Mouse (Mus musculus): ENCODE measurements around the gene Samd4b. TPM values are rescaled to one million over a fixed set of nuclear protein-coding genes. Genes with fewer than 3 reads are reported as not detected.

The Samd4b gene
- total RNA-seq, 1 experiment = 30.3 TPM

- peak overlapping the region; percentile 69 for H3K27ac ChIP-seq (ENCODE audit: insufficient read depth, low read depth, low read length, poor library complexity, severe bottlenecking)
- H3K36me3 ChIP-seq (ENCODE audit: control insufficient read depth, insufficient read depth, low read length, poor library complexity, severe bottlenecking) = peaks cover 11% of the 10 kb centered on the region
- in situ Hi-C loops (cut with MboI; ENCODE audit: low sequenced_read_pairs in 2 of 2, unreplicated experiment in 2 of 2) = no loop called here
- TF ChIP-seq HCFC1 (IDR thresholded peaks at IDR 0.05; ENCODE audit: borderline replicate concordance, insufficient read depth, low read length) (no peak), ZC3H11A (IDR thresholded peaks at IDR 0.05; ENCODE audit: borderline replicate concordance, low read depth, low read length) (no peak), MAFK (IDR thresholded peaks at IDR 0.05; ENCODE audit: insufficient read depth, low read depth, low read length) (no peak), ZNF384 (IDR thresholded peaks at IDR 0.05; ENCODE audit: low read depth, low read length) (no peak), CHD2 (IDR thresholded peaks at IDR 0.05; ENCODE audit: low read depth, low read length) (no peak)
- peak overlapping the region; percentile 22; the same call in 1 of the 2 replicates for H3K9ac ChIP-seq (ENCODE audit: insufficient read depth, low read depth, low read length, poor library complexity, severe bottlenecking)
- DNase-seq (ENCODE audit: low read depth, low spot score) = peak; percentile 86
- H3K4me3 ChIP-seq (ENCODE audit: insufficient read depth in 1 of 2, low read depth in 1 of 2, low read length in 2 of 2, poor library complexity in 1 of 2, severe bottlenecking in 1 of 2) = no peak overlapping the region
- H3K9me3 ChIP-seq (ENCODE audit: control insufficient read depth, insufficient read depth, low read depth, low read length) = no peaks in the 10 kb centered on the region
- H3K4me1 ChIP-seq (ENCODE audit: control insufficient read depth in 2 of 2, insufficient read depth in 2 of 2, low read length in 2 of 2, poor library complexity in 1 of 2) = peaks cover 0 to 2% of the 10 kb centered on the region in 2 experiments; a peak in 1 of 4 replicates
These were observed 179.8 kb downstream of the Samd4b start for GRCm38 (mm10) chr7:28418096-28418670.

- H3K9me3 ChIP-seq (ENCODE audit: control insufficient read depth, insufficient read depth, low read depth, low read length) = no peaks in the 10 kb centered on the region
- H3K4me3 ChIP-seq (ENCODE audit: insufficient read depth in 1 of 2, low read depth in 1 of 2, low read length in 2 of 2, poor library complexity in 1 of 2, severe bottlenecking in 1 of 2) = no peak overlapping the region
- in situ Hi-C loops (cut with MboI; ENCODE audit: low sequenced_read_pairs in 2 of 2, unreplicated experiment in 2 of 2) = no loop called here
- no peak overlapping the region for H3K9ac ChIP-seq (ENCODE audit: insufficient read depth, low read depth, low read length, poor library complexity, severe bottlenecking)
- peaks cover 9% of the 10 kb centered on the region for H3K36me3 ChIP-seq (ENCODE audit: control insufficient read depth, insufficient read depth, low read length, poor library complexity, severe bottlenecking)
- TF ChIP-seq CHD2 (IDR thresholded peaks at IDR 0.05; ENCODE audit: low read depth, low read length) (no peak), ZNF384 (IDR thresholded peaks at IDR 0.05; ENCODE audit: low read depth, low read length) (no peak), MAFK (IDR thresholded peaks at IDR 0.05; ENCODE audit: insufficient read depth, low read depth, low read length) (no peak), HCFC1 (IDR thresholded peaks at IDR 0.05; ENCODE audit: borderline replicate concordance, insufficient read depth, low read length) (no peak), ZC3H11A (IDR thresholded peaks at IDR 0.05; ENCODE audit: borderline replicate concordance, low read depth, low read length) (no peak)
- H3K4me1 ChIP-seq (ENCODE audit: control insufficient read depth in 2 of 2, insufficient read depth in 2 of 2, low read length in 2 of 2, poor library complexity in 1 of 2) = peaks cover 0 to 2% of the 10 kb centered on the region in 2 experiments; a peak in 1 of 4 replicates
- no peak overlapping the region; the same call in 1 of the 2 replicates for H3K27ac ChIP-seq (ENCODE audit: insufficient read depth, low read depth, low read length, poor library complexity, severe bottlenecking)
- no peak for DNase-seq (ENCODE audit: low read depth, low spot score)
These were observed 180.6 kb downstream of the Samd4b start for GRCm38 (mm10) chr7:28417368-28417767.

- Histone ChIP-seq H3K36me3 (ENCODE audit: control insufficient read depth, insufficient read depth, low read length, poor library complexity, severe bottlenecking) (peaks cover 20% of the 10 kb centered on the region), H3K4me1 (ENCODE audit: control insufficient read depth in 2 of 2, insufficient read depth in 2 of 2, low read length in 2 of 2, poor library complexity in 1 of 2) (peaks cover 0 to 1% of the 10 kb centered on the region in 2 experiments; a peak in 1 of 4 replicates), H3K9ac (ENCODE audit: insufficient read depth, low read depth, low read length, poor library complexity, severe bottlenecking) (no peak overlapping the region), H3K27ac (ENCODE audit: insufficient read depth, low read depth, low read length, poor library complexity, severe bottlenecking) (no peak overlapping the region), H3K9me3 (ENCODE audit: control insufficient read depth, insufficient read depth, low read depth, low read length) (no peaks in the 10 kb centered on the region), H3K4me3 (ENCODE audit: insufficient read depth in 1 of 2, low read depth in 1 of 2, low read length in 2 of 2, poor library complexity in 1 of 2, severe bottlenecking in 1 of 2) (no peak overlapping the region)
- DNase-seq (ENCODE audit: low read depth, low spot score) = no peak
- TF ChIP-seq ZNF384 (IDR thresholded peaks at IDR 0.05; ENCODE audit: low read depth, low read length) = no peak
- TF ChIP-seq MAFK (IDR thresholded peaks at IDR 0.05; ENCODE audit: insufficient read depth, low read depth, low read length) = no peak
- TF ChIP-seq ZC3H11A (IDR thresholded peaks at IDR 0.05; ENCODE audit: borderline replicate concordance, low read depth, low read length) = no peak
- TF ChIP-seq HCFC1 (IDR thresholded peaks at IDR 0.05; ENCODE audit: borderline replicate concordance, insufficient read depth, low read length) = no peak
- no peak for TF ChIP-seq CHD2 (IDR thresholded peaks at IDR 0.05; ENCODE audit: low read depth, low read length)
- in situ Hi-C loops (cut with MboI; ENCODE audit: low sequenced_read_pairs in 2 of 2, unreplicated experiment in 2 of 2) = no loop called here
These were observed 185.1 kb downstream of the Samd4b start for GRCm38 (mm10) chr7:28412826-28413225.

DNA sequence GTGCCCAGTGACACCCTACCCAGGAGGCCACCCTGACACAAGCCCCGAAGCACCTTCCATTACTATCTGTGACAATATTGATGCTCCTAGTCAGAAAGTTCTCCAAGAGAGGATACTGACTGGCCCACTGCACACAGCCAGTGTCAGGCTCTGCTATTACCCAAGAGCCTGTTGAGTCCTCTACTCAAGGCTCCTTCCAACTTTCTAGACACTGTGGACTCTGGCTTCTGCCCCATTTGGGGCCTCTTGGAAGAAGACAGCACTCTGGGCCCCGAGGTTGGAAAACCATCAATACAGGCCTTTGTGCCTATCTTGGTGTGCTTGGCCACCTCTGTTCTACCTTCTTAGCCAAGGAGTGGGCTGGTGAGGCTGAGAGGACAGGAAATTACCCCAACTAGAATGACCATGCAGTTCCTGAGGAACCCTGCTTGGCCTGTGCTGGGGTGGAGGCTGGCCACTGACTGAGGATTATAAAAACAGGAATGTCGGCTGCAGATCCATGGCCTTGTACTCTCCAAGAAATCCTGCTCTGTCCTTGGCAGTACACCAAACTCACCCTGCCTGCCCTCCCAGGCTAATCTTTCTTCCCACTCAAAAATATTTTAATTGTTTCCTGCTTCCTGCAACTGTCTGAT lies 187.0 kb downstream of the Samd4b start:
- no peak for DNase-seq (ENCODE audit: low read depth, low spot score)
- no peak overlapping the region for H3K27ac ChIP-seq (ENCODE audit: insufficient read depth, low read depth, low read length, poor library complexity, severe bottlenecking)
- H3K4me1 ChIP-seq (ENCODE audit: control insufficient read depth in 2 of 2, insufficient read depth in 2 of 2, low read length in 2 of 2, poor library complexity in 1 of 2) = no peaks in the 10 kb centered on the region
- in situ Hi-C loops (cut with MboI; ENCODE audit: low sequenced_read_pairs in 2 of 2, unreplicated experiment in 2 of 2) = no loop called here
- H3K4me3 ChIP-seq (ENCODE audit: insufficient read depth in 1 of 2, low read depth in 1 of 2, low read length in 2 of 2, poor library complexity in 1 of 2, severe bottlenecking in 1 of 2) = no peak overlapping the region
- H3K9me3 ChIP-seq (ENCODE audit: control insufficient read depth, insufficient read depth, low read depth, low read length) = no peaks in the 10 kb centered on the region
- no peak overlapping the region for H3K9ac ChIP-seq (ENCODE audit: insufficient read depth, low read depth, low read length, poor library complexity, severe bottlenecking)
- H3K36me3 ChIP-seq (ENCODE audit: control insufficient read depth, insufficient read depth, low read length, poor library complexity, severe bottlenecking) = peaks cover 37% of the 10 kb centered on the region
- no peak for TF ChIP-seq HCFC1 (IDR thresholded peaks at IDR 0.05; ENCODE audit: borderline replicate concordance, insufficient read depth, low read length)
- no peak for TF ChIP-seq CHD2 (IDR thresholded peaks at IDR 0.05; ENCODE audit: low read depth, low read length)
- TF ChIP-seq MAFK (IDR thresholded peaks at IDR 0.05; ENCODE audit: insufficient read depth, low read depth, low read length) = no peak
- no peak for TF ChIP-seq ZNF384 (IDR thresholded peaks at IDR 0.05; ENCODE audit: low read depth, low read length)
- TF ChIP-seq ZC3H11A (IDR thresholded peaks at IDR 0.05; ENCODE audit: borderline replicate concordance, low read depth, low read length) = no peak
